Mouse (Mus musculus) liver, embryonic 14.5 days (tissue): Measurements from ENCODE around the gene Lsamp. TPM values are rescaled to one million over a fixed set of nuclear protein-coding genes. Genes with fewer than 3 reads are reported as not detected.

Source experiments
- ATAC-seq: fragments of 200-750 bp; cut with Nextera tagmentation; 2 replicates; pipeline ENCODE4 v1.8.0; 2017; ENCODE audit warnings: moderate number of reproducible peaks, mild to moderate bottlenecking, moderate library complexity; ENCODE audit not compliant: insufficient read depth
- DNase-seq, 3 experiments: peaks; one replicate each; pipeline ENCODE4 v3.0.0-alpha.2; 2012 to 2013; ENCODE audit warnings: low read depth in 3 of 3, low spot score in 3 of 3
- H3K27ac ChIP-seq: fragments of 300-500 bp; sonication (generic); 2 replicates; pipeline ENCODE4 v1.5.1; 2014; ENCODE audit warnings: moderate library complexity, mild to moderate bottlenecking, control low read depth, inconsistent platforms
- H3K27me3 ChIP-seq: fragments of 300-500 bp; sonication (generic); 2 replicates; pipeline ENCODE4 v1.6.1; 2014; ENCODE audit warnings: mild to moderate bottlenecking, low read length, moderate library complexity; ENCODE audit not compliant: control insufficient read depth, insufficient read depth
- H3K36me3 ChIP-seq: fragments of 300-500 bp; sonication (generic); replicated peaks from 2 replicates; pipeline ENCODE4 v1.6.1; 2014; ENCODE audit warnings: low read depth; ENCODE audit not compliant: control insufficient read depth, insufficient read depth
- H3K4me1 ChIP-seq, 2 experiments: fragments of 200-500 bp in 1 of 2; fragments of 300-500 bp in 1 of 2; sonication (generic) in 1 of 2; replicated peaks; 2 replicates each; pipeline ENCODE4 v1.6.1; 2012 to 2014; ENCODE audit warnings: antibody characterized with exemption in 1 of 2, inconsistent platforms in 1 of 2, low read length in 1 of 2; ENCODE audit not compliant: control insufficient read depth in 2 of 2, insufficient read depth in 2 of 2
- H3K4me2 ChIP-seq: fragments of 300-500 bp; sonication (generic); 2 replicates; pipeline ENCODE4 v1.6.1; 2014; ENCODE audit warnings: low read depth, mild to moderate bottlenecking, control low read depth, moderate library complexity
- H3K4me3 ChIP-seq, 2 experiments: fragments of 200-500 bp in 1 of 2; fragments of 300-500 bp in 1 of 2; sonication (generic) in 1 of 2; 2 replicates each; pipeline ENCODE4 v1.5.1; 2012 to 2014; ENCODE audit warnings: low read depth in 2 of 2, low read length in 2 of 2, mild to moderate bottlenecking in 2 of 2, control low read depth in 1 of 2, inconsistent platforms in 1 of 2, moderate library complexity in 1 of 2; ENCODE audit not compliant: insufficient read depth in 1 of 2
- H3K9ac ChIP-seq: fragments of 300-500 bp; sonication (generic); replicated peaks from 2 replicates; pipeline ENCODE4 v1.6.1; 2014; ENCODE audit warnings: mild to moderate bottlenecking, control low read depth, moderate library complexity
- H3K9me3 ChIP-seq: fragments of 300-500 bp; sonication (generic); 2 replicates; pipeline ENCODE4 v1.6.1; 2016; ENCODE audit warnings: low read length, mixed read lengths; ENCODE audit not compliant: control insufficient read depth
- CTCF ChIP-seq: IDR thresholded peaks from 2 replicates; pipeline ENCODE4 v1.5.1; 2016; ENCODE audit warnings: antibody characterized with exemption, low read depth, control low read depth
- EP300 ChIP-seq: IDR thresholded peaks from 2 replicates; pipeline ENCODE4 v1.6.1; 2016; ENCODE audit warnings: antibody characterized with exemption, low read depth
- WGBS: fragments of 180-500 bp; shearing (Covaris S2); extraction: QIAGEN DNeasy Blood & Tissue Kit; methylation state at CpG from one replicate; pipeline ENCODE4 v1.1.7; 2014; ENCODE audit not compliant: insufficient replicate concordance; 5-methylcytosine and 5-hydroxymethylcytosine counted together
- polyA plus RNA-seq, 2 experiments: library from polyadenylated mRNA; depleted of rRNA in 1 of 2; stranded (reverse) in 1 of 2; unstranded in 1 of 2; fragments of >200 nt; fragmentation: Nextera tagmentation in 1 of 2; extraction: Ambion mirVana in 1 of 2; gene quantifications; 2 replicates each; pipeline versions ENCODE4 v1.2.1 to v1.2.3; 2012 to 2014

Lsamp gene
- polyA plus RNA-seq, 2 experiments = 0.03 to 0.06 TPM

DNA sequence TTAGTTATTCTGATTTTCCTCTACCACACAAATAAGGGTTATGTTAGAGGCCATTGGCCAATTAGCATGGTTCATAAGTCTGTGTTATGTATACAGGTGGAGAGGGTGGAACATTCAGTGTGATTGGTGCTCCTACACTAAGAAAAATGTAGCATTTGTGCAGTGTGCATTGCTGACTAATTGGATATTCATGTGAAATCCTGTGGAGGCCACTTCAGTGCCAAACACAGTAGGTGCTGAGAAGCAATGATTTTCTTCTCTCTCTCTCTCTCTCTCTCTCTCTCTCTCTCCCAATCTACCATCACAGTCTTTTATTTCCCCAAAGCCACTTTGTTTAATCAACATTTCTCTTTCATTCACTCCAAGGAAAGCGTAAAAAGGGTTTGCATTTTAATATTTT, 387.1 kb downstream of the Lsamp start:
- DNase-seq = no peak
- 70% methylated on average over 1 of the region's 1 CpGs for WGBS
- no peak for ATAC-seq
- Histone ChIP-seq H3K9ac (no peak overlapping the region), H3K4me2 (no peak overlapping the region), H3K4me1 (no peaks in the 10 kb centered on the region), H3K4me3 (no peak overlapping the region), H3K27ac (no peak overlapping the region), H3K36me3 (no peaks in the 10 kb centered on the region), H3K9me3 (no peaks in the 10 kb centered on the region), H3K27me3 (no peaks in the 10 kb centered on the region)
- no peak for TF ChIP-seq EP300
- no peak for TF ChIP-seq CTCF

DNA sequence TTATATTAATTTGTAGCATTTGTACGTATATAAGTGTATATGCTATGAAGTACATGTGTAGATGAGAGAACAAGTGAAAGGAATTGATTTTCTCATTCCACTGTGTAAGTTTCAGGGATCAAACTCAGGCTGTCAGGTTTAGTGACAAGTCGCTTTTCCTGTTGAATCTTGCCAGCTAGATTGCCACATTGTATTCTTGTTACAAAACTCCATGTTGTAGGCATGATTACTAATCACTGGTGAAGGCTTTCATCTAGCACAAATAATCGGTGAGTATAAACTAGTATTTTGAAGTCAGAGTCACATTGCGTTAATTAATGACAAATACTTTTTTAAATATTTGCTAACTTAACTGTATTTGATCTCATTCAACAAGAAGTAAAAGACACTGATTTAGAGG, 391.2 kb downstream of the Lsamp start:
- no peaks in the 10 kb centered on the region for H3K4me1 ChIP-seq
- WGBS = 58% methylated on average over 4 of the region's 4 CpGs
- TF ChIP-seq EP300 = no peak
- TF ChIP-seq CTCF = no peak

DNA sequence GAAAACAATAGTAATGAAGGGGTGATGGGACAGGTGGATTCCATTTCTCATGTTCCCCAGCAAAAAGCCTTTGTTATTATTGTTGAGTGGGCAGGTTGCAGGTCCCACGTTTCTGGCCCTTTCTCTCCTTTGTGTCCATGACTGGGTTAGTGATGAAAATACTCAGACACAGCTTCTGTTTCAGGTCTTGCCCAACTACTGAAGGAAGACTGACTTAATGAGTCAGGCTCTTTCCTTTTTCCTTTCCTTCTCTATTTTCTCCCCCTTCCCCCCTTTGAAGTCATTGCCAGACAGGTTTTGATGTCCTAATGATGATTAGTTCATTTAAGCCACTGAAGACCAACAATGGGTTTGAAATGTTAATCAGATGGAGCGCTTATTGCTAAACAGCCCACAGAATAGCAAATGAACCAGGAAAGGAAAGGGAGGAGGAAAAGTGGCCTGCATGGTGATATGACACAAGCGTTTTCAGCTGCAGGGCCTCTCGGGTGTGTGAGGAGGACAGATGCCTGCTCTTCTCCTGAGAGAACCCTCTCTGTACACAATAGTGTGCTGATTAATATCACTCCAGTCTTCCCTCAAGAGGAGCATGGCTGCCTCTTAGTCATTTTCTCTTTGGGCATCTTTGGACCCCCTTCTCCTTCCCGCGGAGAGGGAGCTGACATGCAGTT, 393.1 kb downstream of the Lsamp start:
- H3K4me2 ChIP-seq = no peak overlapping the region
- no peaks in the 10 kb centered on the region for H3K27me3 ChIP-seq
- TF ChIP-seq CTCF = no peak
- no peak for TF ChIP-seq EP300
- H3K4me3 ChIP-seq = no peak overlapping the region
- H3K9ac ChIP-seq = no peak overlapping the region
- no peak for ATAC-seq
- DNase-seq = no peak
- H3K4me1 ChIP-seq = no peaks in the 10 kb centered on the region
- no peak overlapping the region for H3K27ac ChIP-seq
- 51% methylated on average over 6 of the region's 6 CpGs for WGBS
- H3K36me3 ChIP-seq = no peaks in the 10 kb centered on the region
- H3K9me3 ChIP-seq = no peaks in the 10 kb centered on the region

More for the DNA sequence above, 391.2 kb downstream of the Lsamp start:
- no peaks in the 10 kb centered on the region for H3K9me3 ChIP-seq
- ATAC-seq (no peak), DNase-seq (no peak)
- no peak overlapping the region for H3K4me2 ChIP-seq
- no peak overlapping the region for H3K9ac ChIP-seq
- no peaks in the 10 kb centered on the region for H3K36me3 ChIP-seq
- H3K27me3 ChIP-seq = no peaks in the 10 kb centered on the region
- no peak overlapping the region for H3K4me3 ChIP-seq
- H3K27ac ChIP-seq = no peak overlapping the region

DNA sequence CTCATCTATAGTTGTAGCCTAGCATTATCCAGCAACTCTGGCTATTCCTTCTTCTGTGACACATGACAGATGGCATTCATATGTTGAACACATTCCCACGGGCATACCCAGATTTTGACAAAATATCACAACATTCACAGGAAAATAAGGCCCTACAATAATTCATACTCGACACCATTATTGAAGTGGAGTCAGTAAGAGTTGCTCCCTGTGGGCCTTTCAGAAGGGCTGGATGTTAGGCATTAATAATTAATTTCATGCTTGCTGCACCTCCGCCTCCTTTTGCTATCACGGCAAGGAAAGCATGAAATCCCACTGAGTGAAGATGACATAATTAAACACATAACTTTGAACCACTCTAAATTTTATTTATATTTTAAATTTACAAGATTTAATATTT, 407.9 kb downstream of the Lsamp start:
- ATAC-seq (no peak), DNase-seq (no peak)
- 61% methylated on average over 4 of the region's 4 CpGs for WGBS
- H3K4me3 ChIP-seq = no peak overlapping the region
- no peaks in the 10 kb centered on the region for H3K36me3 ChIP-seq
- H3K27ac ChIP-seq = no peak overlapping the region
- no peak overlapping the region for H3K9ac ChIP-seq
- no peak overlapping the region for H3K4me2 ChIP-seq
- TF ChIP-seq CTCF = no peak
- no peak for TF ChIP-seq EP300
- no peaks in the 10 kb centered on the region for H3K9me3 ChIP-seq
- no peaks in the 10 kb centered on the region for H3K4me1 ChIP-seq
- H3K27me3 ChIP-seq = no peaks in the 10 kb centered on the region

DNA sequence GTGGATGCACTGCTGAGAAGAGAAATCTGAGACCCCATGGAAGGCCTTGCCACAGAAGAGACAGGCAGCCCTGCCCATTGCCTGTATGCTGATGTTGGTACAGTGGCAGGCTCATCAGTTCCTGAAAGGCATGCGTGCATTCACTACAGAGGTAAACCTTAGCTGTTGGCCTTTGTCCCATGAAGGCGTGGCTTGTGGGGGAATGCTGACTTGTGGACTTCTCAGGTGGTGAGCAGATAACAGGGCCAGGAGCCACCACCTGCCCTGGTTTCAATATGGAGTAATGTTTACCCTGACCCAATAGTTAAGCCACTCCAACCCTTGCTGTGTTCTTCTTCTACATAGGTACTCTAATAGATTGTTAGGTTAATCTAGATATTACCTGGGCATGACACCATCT, 415.4 kb downstream of the Lsamp start:
- no peaks in the 10 kb centered on the region for H3K27me3 ChIP-seq
- H3K27ac ChIP-seq = no peak overlapping the region
- DNase-seq = no peak
- 43% methylated on average over 2 of the region's 2 CpGs for WGBS
- no peak overlapping the region for H3K9ac ChIP-seq
- no peak for ATAC-seq
- H3K4me3 ChIP-seq = no peak overlapping the region
- H3K36me3 ChIP-seq = no peaks in the 10 kb centered on the region
- H3K4me1 ChIP-seq = no peaks in the 10 kb centered on the region
- no peaks in the 10 kb centered on the region for H3K9me3 ChIP-seq
- TF ChIP-seq CTCF = no peak
- TF ChIP-seq EP300 = no peak
- no peak overlapping the region for H3K4me2 ChIP-seq
